ENCODE assay signal across 18 mouse cellular contexts in genomic region chr5:98466882-98467535, GRCm38 (mm10).
"Had no signal": no experiment of that assay in that cellular context is flagged by ENCODE, and none has a peak within 500 bp of the region (broad histone marks: within the 10 kb centered on the region; RNA-seq: fewer than 3 reads in every experiment).

No protein-coding gene starts in this region.

- H3K27ac ChIP-seq: layer of hippocampus, adult 2 months; limb, embryonic 10.5 days; limb, embryonic 13.5 days; liver, embryonic 12.5 days; liver, embryonic 15.5 days; midbrain, embryonic 12.5 days; midbrain, embryonic 15.5 days; neural tube, embryonic 13.5 days had no signal

- H3K4me1 ChIP-seq: limb, embryonic 10.5 days; liver, embryonic 12.5 days; liver, embryonic 15.5 days; midbrain, embryonic 15.5 days; neural tube, embryonic 13.5 days had no signal

- ATAC-seq: intestine, postnatal 0 days; liver, embryonic 12.5 days; midbrain, embryonic 15.5 days had no signal

- H3K9me3 ChIP-seq: limb, embryonic 10.5 days; limb, embryonic 13.5 days; liver, embryonic 12.5 days; liver, embryonic 15.5 days; midbrain, embryonic 12.5 days; midbrain, embryonic 15.5 days; neural tube, embryonic 13.5 days had no signal

- H3K4me3 ChIP-seq: layer of hippocampus, adult 2 months; limb, embryonic 10.5 days; limb, embryonic 13.5 days; liver, embryonic 12.5 days; liver, embryonic 15.5 days; midbrain, embryonic 12.5 days; midbrain, embryonic 15.5 days; neural tube, embryonic 13.5 days had no signal

- H3K27me3 ChIP-seq: limb, embryonic 13.5 days; liver, embryonic 12.5 days; liver, embryonic 15.5 days; midbrain, embryonic 12.5 days; midbrain, embryonic 15.5 days; neural tube, embryonic 13.5 days had no signal

- H3K4me2 ChIP-seq: limb, embryonic 13.5 days; liver, embryonic 12.5 days; liver, embryonic 15.5 days; midbrain, embryonic 12.5 days; midbrain, embryonic 15.5 days; neural tube, embryonic 13.5 days had no signal

- H3K36me3 ChIP-seq: limb, embryonic 10.5 days; limb, embryonic 13.5 days; liver, embryonic 12.5 days; liver, embryonic 15.5 days; midbrain, embryonic 12.5 days; midbrain, embryonic 15.5 days; neural tube, embryonic 13.5 days had no signal

- DNase-seq: kidney, adult 9 months; kidney, postnatal 14 days; layer of hippocampus, adult 9-11 months; liver; lung, adult 18-20 months; lung, postnatal 14 days; lung, postnatal 4 days; thymus, adult 18-20 months; thymus, postnatal 36 days had no signal

- H3K9ac ChIP-seq: limb, embryonic 13.5 days; liver, embryonic 12.5 days; liver, embryonic 15.5 days; midbrain, embryonic 12.5 days; midbrain, embryonic 15.5 days; neural tube, embryonic 13.5 days had no signal
